Mouse (Mus musculus) kidney, adult 2 months (tissue): ENCODE measurements at regions not wholly inside any gene's neighbourhood (a gene's known extent, or its start where the extent isn't known, plus 50 kb on each side); places are given as distances from the start of the nearest gene placed in this dataset.

ENCODE experiments used
- CTCF ChIP-seq: fragments of 200-500 bp; conservative IDR thresholded peaks from 2 replicates; pipeline ENCODE4 v1.5.1; 2011; ENCODE audit warnings: low read depth, mild to moderate bottlenecking, control low read depth, low read length, moderate library complexity, mixed read lengths; ENCODE audit not compliant: insufficient read depth, insufficient read length
- POLR2A ChIP-seq: fragments of 200-500 bp; IDR thresholded peaks from one replicate; pipeline ENCODE4 v1.6.1; 2011; ENCODE audit warnings: low read depth, low read length, control low read depth

DNA sequence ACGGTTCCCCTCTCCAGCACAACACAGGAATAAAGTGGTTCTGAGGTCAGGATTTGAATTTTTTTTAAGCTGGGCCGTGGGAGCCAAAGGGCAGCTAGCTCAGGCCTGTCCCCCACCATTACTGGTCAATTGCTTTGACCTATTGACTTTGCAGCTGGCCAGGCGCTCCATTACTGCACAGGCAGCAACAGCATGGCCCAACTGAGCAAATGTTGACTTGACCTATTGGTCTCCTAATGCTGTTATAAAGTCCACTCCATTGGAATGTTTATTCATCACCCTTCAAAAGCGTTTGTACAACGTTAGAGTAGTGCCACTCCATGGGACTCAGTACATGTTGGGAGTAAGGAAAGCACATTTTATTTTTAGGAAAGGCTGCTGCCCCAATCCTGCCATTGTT, 127.5 kb upstream of the Mylip start:
- TF ChIP-seq CTCF, result no peak
- no peak for TF ChIP-seq POLR2A
